Mouse (Mus musculus): Measurements from ENCODE around the gene Gfer. TPM values are rescaled to one million over a fixed set of nuclear protein-coding genes. Genes with fewer than 3 reads are reported as not detected.

The Gfer gene
- total RNA-seq, 2 experiments from 2014 or later = 23.3 to 25.6 TPM

GRCm38 (mm10) chr17:24647493-24647892, 48.5 kb downstream of the Gfer start:
- DNase-seq = peak; percentile 30

GRCm38 (mm10) chr17:24646381-24646780, 49.6 kb downstream of the Gfer start:
- DNase-seq = no peak

GRCm38 (mm10) chr17:24645916-24646315, 50.0 kb downstream of the Gfer start:
- DNase-seq = peak; percentile 45

- DNase-seq = peak; percentile 69
These were observed 50.9 kb downstream of the Gfer start for GRCm38 (mm10) chr17:24644875-24645721.

DNA sequence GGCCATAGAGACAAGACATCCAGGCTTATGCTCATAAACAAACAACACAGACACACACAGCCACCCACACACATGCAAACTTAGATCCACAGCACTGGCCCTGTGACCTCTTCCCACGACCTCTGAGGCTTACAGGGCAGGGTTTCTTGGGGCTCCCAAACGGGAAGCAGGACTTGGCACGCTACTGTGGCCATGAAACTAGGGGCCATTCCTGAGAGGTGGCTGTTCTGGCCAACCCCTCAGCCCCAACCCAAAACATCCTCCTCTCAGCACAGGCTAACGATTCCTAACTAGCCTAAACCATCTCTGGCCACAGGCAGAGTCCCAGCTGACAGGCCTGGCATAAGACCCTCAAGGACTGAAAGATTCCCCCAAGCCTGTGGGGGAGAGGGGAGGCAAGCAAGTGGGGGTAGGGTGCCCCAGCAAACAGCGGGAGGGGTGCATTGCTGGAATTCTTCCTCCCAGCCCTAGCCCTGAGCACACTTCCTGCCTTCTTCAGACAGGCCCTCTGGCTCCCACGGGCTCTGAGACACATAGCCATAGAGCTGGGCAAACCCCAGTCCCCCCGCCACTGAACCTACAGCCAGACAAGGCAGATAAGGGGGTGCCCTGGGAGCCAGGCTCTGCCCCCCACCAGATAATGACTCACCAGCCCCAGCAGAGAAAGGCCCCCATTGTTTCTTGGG, 51.8 kb downstream of the Gfer start:
- DNase-seq = peak; percentile 52

Other genes with a start within 250 kb of the Gfer start
- 10 to 100 TPM; 17.3 to 19.3 TPM for gene E4f1, start 225.8 kb downstream of the Gfer start, total RNA-seq (2021)
- 10 to 100 TPM; 46.5 to 49.3 TPM for gene Pgp, start 225.8 kb downstream of the Gfer start, total RNA-seq (2021)
- gene Bricd5, start 222.3 kb downstream of the Gfer start, total RNA-seq (2021) = under 1 TPM in 1 of 2 experiments, not detected in 1; 0.29 TPM
- gene Mlst8, start 217.1 kb downstream of the Gfer start, total RNA-seq (2021) = 10 to 100 TPM; 14.9 to 16.3 TPM
- under 1 TPM; 0.34 to 0.91 TPM for gene Caskin1, start 207.6 kb downstream of the Gfer start, total RNA-seq (2021)
- gene Traf7, start 168.2 kb downstream of the Gfer start, total RNA-seq (2021) = 100 to 1,000 TPM in 1 of 2 experiments, 10 to 100 TPM in 1; 97.6 to 106 TPM
- under 1 TPM; 0.27 to 0.38 TPM for gene Rab26, start 161.9 kb downstream of the Gfer start, total RNA-seq (2021)
- gene Pkd1, start 146.3 kb downstream of the Gfer start, total RNA-seq (2021) = 10 to 100 TPM; 50.1 to 52.6 TPM
- 10 to 100 TPM; 82.9 to 87.9 TPM for gene Tsc2, start 63.5 kb downstream of the Gfer start, total RNA-seq (2021)
- gene Nthl1, start 63.5 kb downstream of the Gfer start, total RNA-seq (2021) = 1 to 10 TPM; 4.0 TPM
- gene Slc9a3r2, start 45.8 kb downstream of the Gfer start, total RNA-seq (2021) = 10 to 100 TPM; 61.8 to 75.0 TPM
- not detected for gene Npw, start 37.7 kb downstream of the Gfer start, total RNA-seq (2021)
- gene Zfp598, start 26.5 kb downstream of the Gfer start, total RNA-seq (2021) = 10 to 100 TPM; 26.0 to 26.6 TPM
- gene Syngr3, start 6.2 kb downstream of the Gfer start, total RNA-seq (2021) = under 1 TPM; 0.14 to 0.27 TPM
- 1 to 10 TPM; 1.9 to 2.1 TPM for gene Noxo1, start 78 bp upstream of the Gfer start, total RNA-seq (2021)
- 10 to 100 TPM; 25.2 to 29.2 TPM for gene Tbl3, start 11.5 kb upstream of the Gfer start, total RNA-seq (2021)
- gene Rnf151, start 21.9 kb upstream of the Gfer start, total RNA-seq (2021) = not detected
- 100 to 1,000 TPM; 734 to 782 TPM for gene Rps2, start 22.0 kb upstream of the Gfer start, total RNA-seq (2021)
- 100 to 1,000 TPM; 684 to 725 TPM for gene Ndufb10, start 28.3 kb upstream of the Gfer start, total RNA-seq (2021)
- 10 to 100 TPM; 19.5 TPM for gene Rpl3l, start 31.7 kb upstream of the Gfer start, total RNA-seq (2021)
- gene Msrb1, start 40.5 kb upstream of the Gfer start, total RNA-seq (2021) = 10 to 100 TPM; 74.4 to 83.3 TPM
- gene Hs3st6, start 56.8 kb upstream of the Gfer start, total RNA-seq (2021) = under 1 TPM in 1 of 2 experiments, not detected in 1; 0.20 TPM
- under 1 TPM in 1 of 2 experiments, not detected in 1; 0.16 TPM for gene Meiob, start 108.1 kb upstream of the Gfer start, total RNA-seq (2021)
- gene Hagh, start 144.0 kb upstream of the Gfer start, total RNA-seq (2021) = 10 to 100 TPM; 77.6 to 82.3 TPM
- gene Fahd1, start 154.2 kb upstream of the Gfer start, total RNA-seq (2021) = 10 to 100 TPM; 50.3 to 53.0 TPM
- gene Igfals, start 169.8 kb upstream of the Gfer start, total RNA-seq (2021) = 1 to 10 TPM; 2.9 to 3.5 TPM
- gene Nubp2, start 190.2 kb upstream of the Gfer start, total RNA-seq (2021) = 10 to 100 TPM; 25.6 to 27.0 TPM
- gene Spsb3, start 190.5 kb upstream of the Gfer start, total RNA-seq (2021) = 10 to 100 TPM; 34.8 to 38.6 TPM
- gene Eme2, start 198.9 kb upstream of the Gfer start, total RNA-seq (2021) = 10 to 100 TPM; 24.8 to 27.1 TPM
- gene Mrps34, start 199.0 kb upstream of the Gfer start, total RNA-seq (2021) = 10 to 100 TPM; 93.6 to 97.0 TPM
- 10 to 100 TPM; 33.6 to 42.8 TPM for gene Nme3, start 200.3 kb upstream of the Gfer start, total RNA-seq (2021)
- 10 to 100 TPM; 66.5 to 68.5 TPM for gene Mapk8ip3, start 240.8 kb upstream of the Gfer start, total RNA-seq (2021)

All from heart, postnatal 4 days (tissue).